Mouse (Mus musculus): ENCODE data around the gene Fam184b.
A peak's percentile ranks its signal among the peaks of the same experiment; 100 is the strongest.

The Fam184b gene

DNA sequence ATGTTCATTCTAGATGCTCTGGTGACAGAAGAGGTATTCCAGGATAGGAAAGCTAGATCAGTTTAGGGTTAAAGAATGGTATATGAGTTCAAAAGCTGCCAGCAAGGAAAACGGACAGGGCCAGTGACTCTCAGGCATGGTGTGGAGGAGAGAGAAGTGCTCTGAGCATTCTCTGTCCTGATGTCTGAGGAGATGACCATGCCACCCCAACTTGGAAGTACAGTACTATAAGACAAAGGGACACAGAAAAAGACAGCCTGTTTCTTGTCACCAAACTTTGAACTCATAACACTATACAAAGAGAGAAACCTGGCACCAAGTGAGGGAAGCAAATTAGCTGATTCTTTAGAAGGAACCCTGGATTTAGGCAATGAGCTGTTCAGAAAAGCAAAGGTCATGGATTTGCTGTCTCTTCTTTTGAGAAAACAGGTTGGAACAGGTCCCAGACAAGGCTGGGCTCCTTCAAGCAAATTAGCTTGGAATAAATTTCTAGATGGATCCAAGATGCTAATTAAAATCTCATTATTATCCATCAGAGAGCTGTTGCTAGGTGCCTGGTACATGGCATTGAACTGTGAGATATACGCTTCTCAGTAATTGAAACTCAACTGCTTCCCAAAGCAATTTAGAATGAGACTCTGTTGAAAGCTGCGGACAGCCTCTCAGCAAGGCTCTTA lies 43.9 kb downstream of the Fam184b start:
- peak; percentile 15 for DNase-seq

DNA sequence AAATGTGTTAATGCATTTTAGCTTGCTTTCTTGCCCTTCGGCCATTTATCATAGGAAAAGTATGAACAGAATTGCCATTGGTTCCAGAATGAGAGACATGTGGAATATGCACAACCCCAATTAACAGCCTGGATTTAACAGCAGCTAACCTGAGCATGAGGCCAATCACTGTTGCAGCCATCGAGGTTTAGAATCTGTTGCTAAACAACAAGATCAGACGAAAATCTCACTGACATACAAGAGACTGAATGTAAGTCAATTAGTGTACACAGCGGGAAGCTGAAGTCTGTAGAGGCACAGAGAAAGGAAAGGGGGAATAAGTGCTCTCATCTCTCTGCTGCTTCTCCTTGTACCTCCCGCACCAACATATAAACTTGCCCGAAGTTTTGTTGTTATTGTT lies 46.1 kb downstream of the Fam184b start:
- DNase-seq: no peak

DNA sequence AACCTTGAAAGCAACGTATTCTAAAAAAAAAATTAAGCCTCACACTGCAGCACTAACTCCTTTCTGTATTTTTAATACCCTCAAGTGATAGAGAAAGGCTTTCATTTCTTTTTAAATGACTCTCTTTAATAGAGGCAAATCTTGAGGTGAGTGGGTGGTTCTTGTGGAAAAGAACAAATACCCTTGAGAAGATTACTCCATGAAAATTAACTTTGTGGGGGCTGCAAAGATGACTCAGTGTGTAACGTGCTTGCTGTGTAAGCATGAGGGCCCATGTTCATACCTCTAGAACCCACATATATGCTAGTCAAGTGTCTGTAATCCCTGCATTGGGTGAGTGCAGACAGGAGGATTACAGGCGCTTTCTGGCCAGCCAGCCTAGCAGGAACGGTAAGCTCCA lies 49.3 kb downstream of the Fam184b start:
- no peak for DNase-seq

DNA sequence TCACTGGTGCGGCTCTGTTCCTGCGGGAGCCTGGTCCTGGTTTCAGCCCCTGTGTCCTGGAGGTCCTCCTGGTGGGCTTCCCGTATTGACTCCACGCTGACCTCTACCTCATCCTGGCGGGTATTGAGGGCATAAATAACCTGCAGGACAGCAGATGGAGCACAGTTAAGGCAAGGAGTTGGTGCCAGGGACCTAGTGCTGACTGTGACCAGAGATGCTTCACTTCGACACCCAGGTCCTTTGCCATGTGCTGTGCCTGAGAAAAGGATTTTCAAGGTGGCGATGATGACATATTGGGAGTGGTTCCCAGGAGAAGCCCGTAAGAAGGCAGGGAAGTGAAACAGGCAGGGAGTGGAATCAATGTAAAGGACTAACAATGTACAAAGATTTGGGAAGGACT lies 54.8 kb downstream of the Fam184b start:
- no peak for DNase-seq

DNA sequence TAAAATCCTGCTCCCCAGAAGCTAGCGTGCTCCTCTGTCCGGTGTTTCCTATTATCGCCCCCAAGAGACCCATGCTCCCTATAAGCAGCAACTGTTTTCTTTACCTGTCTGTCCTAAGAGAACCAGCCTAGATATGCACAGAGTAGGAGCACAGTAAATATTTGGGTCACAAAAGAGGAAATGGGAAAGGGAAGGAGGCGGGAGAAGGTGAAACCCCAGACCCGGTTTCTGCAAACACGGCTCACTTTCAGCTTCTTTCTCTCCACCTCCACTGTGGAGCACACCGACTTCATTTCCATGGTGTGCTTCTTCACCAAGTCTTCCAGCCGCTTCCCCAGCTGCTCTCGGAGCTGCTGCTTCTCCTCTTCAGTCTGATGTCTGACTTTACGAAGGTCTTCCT lies 59.1 kb downstream of the Fam184b start:
- DNase-seq: no peak

DNA sequence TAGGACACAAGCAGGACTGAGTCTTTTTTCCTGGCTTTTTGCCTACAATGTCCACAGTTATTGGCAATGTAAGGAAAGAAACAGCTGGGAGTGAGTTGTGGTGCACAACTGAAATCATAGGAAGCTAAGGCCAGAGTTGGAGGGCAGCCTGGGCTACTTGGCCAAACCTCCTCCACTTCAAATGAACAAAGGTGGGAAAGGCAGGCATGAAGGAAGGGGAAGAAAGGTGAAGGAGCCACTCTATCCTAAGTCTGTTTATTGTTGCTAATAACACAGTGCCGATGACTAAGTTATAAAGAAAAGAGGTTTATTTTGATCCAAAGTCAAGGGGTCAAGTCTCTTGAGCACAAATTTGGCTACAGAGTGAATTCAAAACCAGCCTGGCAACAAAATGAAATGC lies 62.0 kb downstream of the Fam184b start:
- DNase-seq: no peak

DNA sequence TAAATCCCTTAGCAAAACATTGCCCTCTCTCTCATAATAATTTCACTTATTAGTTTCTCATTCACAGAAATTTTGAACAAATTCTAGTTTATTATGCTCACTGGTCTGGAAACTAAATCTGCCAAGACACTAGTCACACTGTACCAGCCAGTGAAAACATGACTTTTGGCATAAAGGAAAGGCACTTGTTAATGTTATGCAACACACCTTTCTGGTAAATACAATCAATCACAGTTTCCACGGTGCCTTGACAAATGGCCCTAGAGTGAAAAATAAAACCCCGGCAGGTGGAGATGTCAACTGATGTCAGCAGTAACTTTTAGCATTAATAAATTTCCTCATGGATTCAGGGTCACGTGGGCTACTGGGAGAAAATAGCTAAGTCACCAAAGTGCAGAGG lies 62.7 kb downstream of the Fam184b start:
- DNase-seq: no peak

DNA sequence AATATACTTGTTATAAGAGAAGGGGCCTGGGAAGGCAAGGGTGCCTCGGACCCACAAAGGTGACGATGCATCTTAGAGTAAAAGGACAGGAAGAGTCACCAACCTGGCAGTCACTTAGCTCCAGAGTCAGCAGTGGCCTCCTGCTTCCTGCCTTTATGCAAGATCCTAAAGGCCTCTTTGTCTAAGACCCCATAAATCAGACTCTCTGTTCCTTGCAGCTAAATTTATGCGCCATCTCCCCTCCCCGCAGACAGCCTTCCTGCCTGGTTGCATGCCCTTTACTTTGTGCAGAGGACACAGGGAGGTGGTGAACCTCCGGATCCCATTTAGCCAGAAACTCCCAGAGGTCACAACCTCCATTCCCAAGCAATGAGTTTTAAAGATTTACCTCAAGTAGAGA lies 66.6 kb downstream of the Fam184b start:
- DNase-seq: no peak

DNA sequence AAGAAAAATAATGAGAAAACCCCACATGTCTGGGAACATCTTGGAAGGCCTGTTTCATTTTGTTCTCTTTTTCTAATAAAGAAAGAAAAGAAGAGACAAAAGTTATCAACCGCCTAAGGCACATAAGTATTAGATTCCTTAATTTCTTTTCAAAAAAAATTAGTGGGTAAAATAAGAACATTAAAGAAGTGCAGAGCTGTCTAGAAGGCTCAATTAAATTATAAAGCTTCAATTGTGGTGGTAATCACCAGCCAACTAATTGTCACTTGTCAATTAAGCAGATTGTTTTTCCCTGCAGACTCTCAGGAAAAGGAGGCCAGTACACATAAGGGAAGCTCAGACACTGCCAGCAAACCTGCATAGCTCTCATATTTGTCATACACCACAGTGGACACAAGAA lies 73.6 kb downstream of the Fam184b start:
- DNase-seq: peak; percentile 58

DNA sequence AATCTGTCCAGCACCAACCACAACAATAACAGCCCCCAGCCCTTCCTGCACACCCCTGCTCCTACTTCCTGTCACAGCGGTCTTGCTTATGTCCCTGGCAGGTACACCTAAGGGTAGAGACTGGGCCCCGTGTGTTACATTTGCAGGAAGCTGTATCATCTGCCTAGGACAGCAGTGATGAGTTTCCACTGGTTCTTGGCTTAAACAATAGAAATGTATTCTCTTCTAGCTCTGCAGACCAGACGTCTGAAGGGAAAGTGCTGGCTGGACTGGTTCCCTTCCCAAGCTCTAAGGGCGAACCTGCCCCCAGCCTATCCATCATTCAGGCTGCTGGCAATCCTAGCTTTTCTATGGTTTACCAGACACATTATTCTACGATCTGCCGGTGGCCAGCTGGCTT lies 75.4 kb downstream of the Fam184b start:
- no peak for DNase-seq

DNA sequence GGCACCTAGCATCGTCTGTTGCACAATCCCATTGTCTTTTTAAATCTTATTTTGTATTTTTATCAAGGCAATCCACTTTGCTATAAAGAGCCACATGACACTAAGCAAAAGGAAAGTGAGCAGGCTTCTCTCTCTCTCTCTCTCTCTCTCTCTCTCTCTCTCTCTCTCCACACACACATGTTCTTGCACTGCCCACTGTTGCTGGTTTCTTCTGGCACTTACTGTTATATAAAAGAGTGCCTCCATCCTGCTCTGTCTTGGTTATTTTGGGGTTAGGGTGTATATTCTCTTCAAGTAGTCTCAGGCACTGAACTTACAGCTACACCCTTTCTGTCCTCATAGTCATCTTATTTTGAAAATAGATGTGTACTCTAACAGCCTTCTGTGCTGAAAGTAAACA lies 89.8 kb downstream of the Fam184b start:
- DNase-seq: no peak

DNA sequence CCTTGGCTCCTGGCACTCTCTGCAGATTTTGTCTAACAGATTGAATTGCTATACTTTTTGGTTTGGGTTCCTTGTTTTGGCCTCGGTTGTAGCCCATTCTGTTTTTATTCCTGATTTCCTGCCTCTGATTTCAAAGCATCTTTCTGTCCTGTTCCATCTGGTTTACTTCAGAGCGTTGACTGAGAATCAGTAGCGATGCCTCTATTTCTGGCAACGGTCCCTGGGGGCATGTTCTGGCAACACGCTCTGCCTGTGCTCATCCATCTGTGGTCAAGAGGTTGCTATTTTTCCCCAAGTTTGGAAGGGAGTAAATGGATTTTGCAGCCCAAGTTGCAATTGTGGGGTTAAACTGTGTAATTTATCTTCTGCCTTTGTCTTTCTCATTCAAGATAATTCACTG lies 96.0 kb downstream of the Fam184b start:
- DNase-seq: peak; percentile 22

DNA sequence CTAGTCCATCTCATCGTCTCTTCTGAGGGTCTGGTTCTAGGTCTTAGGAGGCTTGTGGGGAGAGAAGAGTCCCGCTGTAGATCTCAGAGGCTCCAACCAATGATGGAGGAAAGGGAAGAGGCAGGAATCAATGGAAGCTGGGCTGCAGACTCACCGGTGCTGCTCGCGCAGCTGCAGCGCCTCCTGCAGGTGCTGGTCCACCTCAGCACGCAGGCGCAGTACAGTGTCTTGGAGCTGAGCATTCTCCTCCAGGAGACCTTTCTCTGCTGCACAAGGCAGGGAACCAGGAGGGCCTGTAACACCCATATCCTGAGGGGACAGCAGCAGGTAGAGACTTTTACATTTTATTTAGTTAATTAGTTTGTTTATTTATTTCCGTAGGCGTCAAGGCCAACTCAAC lies 99.9 kb downstream of the Fam184b start:
- peak; percentile 21 for DNase-seq

DNA sequence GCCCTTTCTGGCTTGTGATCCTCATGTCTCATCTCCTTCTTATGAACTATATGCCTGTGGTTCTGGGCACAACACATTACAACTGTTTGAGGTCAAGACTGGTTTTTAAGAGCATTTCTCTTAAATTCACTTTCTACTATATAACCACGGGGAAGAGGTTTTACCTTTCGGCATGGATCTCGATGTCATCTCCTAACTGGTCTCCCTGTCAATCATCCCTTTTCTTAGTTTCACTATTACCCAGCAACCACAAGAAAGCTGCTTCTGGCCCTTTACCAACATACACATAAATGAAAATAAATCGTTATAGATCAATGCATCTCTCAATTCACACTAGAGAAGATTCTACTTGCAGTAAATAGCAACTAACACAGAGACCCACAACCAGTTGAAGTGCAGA lies 104.2 kb downstream of the Fam184b start:
- no peak for DNase-seq

DNA sequence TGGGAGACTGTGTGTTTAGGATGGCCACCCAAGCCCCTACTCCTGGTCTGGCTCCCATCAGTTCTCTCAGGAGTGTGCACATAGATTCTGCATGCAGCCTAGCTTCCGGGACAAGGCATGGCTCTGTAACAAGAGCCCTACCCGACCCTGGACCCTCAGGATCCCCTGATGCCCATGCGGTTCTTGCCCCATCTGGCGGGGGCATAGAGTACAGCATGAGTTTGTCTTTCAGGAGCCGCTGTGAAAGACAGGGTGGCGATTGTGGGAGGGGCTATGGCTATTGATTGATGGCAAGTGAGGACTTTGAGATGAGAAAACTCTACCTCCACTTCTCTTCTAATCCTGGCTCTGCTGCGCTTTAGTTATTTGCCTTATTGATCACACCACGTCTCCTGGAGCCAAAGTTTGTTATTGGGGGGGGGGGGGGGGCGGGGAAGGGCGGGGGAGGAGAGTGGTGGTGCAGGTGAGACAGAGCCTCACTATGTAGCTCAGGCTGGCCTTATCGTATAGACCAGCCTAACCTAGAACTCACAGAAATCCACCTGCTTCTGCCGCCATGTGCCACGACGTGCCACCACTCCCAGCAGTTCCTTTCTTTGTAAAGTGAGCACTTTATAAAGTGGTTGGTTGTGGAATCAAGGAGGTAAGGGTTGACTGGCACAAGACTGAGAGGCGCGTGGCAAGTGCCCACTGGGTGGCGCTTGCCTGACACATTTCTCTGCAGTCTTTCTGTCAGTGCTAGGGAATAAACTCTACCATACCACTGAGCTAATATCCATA lies 104.9 kb downstream of the Fam184b start:
- DNase-seq: peak; percentile 81

DNA sequence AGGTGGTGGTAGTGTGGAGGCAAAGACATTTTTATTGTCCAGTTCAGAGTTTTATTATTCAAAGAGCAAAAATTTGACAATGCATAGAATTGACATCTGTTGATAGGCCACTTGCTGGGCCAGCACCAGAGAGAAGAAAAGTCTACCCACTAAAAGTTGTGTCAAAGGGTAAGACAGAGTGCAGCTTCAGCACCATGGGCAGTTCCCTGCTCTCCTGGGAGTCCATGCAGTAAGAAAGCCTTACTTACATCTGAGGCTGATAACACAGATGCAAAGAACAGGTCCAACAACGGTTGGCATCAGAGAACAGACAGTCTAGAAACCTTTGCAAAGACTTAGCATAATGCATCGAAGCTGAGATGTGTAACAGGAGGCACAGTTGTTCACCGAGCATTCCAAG lies 109.7 kb downstream of the Fam184b start:
- no peak for DNase-seq

DNA sequence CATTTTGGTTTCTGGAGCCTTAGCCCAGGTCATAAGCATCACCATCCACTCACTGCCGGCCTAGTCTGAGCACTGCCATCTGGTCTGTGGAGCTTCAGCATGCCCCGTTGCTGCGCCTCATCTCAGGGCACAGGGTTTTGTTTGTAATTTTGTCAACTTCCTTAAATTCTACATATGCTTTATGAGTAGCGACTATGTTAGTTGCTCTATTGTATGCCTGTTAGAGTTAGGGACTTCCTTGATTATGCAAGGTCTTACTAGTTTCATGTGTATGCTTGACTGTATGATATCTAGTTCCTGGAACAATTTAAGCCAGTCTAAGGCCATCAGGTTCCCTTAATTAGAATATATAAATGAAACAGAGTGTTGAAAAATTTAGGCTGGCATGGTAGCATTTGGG lies 113.1 kb downstream of the Fam184b start:
- DNase-seq: no peak

DNA sequence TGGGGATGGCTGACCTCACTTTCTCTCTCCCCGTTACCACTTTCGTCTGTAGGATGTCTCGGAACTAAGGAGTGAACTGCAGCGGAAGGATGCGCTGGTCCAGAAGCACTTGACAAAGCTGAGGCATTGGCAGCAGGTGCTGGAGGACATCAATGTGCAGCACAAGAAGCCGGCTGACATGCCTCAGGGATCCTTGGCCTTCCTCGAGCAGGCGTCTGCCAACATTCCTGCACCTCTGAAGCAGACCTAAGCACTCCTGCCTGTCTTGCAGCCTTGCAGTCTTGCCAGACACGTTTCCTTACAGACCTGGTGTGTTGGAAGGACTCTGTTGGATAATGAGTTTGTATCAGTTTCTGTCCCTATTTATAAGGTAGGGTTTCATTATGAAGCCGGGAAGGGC lies 114.3 kb downstream of the Fam184b start:
- DNase-seq: no peak

DNA sequence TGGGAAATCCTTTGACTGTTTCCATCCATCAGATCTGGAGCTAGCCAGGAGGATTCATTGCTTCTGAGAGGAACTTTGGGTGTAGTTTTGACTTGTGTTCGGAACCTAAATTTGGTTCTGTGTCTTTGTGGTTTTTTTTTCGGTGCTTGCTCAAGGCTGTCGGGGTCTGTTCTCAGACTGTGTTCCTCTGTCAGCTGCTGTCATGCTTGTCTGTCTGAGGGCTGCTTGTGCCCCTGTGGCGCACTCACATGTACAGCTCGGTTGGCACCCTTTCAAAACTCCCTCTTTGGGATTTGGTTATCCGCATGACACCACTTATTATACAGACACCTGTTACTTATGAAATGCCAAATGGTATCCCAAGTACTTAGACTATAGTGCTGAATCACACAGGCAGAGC lies 117.8 kb downstream of the Fam184b start:
- DNase-seq: no peak

DNA sequence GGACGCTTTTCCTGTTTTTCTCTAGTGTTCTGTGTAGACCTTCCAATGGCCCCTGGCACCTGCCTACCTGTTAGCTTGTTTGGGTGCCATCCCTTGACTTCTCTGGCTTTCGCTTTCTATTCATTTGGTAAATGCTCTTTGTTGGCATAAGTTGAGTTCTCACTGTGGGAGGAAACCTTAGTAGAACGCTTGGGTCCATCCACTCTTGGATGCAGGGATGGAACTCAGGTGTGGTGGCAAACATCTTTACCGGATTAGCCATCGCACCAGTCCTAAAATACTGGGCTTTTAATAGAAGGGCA lies 118.7 kb downstream of the Fam184b start:
- DNase-seq: no peak

DNA sequence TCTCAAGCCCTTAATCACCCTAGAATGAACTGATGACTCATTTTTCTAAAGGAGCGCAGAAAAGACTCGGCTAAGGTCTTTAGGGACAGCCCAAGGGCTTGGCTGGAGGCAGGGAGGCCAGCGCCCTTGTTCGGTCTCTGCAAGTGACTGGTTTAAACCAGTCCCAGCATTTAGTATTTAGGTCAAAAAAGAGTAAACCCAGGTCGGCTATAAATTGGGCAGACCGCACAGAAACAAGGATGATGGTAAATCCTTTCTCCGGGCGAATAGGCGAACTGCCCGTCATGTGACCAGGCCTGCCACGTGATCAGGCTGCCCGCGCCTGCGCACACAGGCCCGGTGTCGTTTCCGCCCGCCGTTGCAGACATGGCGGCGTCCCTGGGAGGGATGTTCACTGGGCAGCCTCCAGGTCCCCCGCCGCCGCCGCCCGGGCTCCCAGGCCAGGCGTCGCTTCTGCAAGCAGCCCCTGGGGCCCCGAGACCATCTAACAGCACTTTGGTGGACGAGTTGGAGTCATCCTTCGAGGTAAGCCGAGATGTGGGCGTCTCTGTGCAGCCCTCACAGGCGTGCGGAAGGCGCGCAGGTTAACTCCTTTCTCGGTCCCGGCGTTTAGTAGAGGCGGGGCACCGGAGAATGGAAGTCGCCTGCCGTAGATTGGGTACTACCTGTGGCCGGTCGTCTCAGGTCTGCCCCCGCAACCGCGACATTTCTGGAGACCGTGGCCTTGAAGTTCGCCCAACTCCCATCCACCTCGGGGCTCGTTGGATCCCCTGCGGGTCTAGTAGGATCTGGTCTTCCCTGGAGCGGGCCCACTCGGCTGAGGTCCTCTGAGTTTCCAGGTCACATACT lies 119.2 kb downstream of the Fam184b start, which contains the start of gene Med28:
Gene Med28, plus strand, starts transcription at position 270 of the 849 bp plus-strand sequence.
- peak; percentile 94 for DNase-seq

DNA sequence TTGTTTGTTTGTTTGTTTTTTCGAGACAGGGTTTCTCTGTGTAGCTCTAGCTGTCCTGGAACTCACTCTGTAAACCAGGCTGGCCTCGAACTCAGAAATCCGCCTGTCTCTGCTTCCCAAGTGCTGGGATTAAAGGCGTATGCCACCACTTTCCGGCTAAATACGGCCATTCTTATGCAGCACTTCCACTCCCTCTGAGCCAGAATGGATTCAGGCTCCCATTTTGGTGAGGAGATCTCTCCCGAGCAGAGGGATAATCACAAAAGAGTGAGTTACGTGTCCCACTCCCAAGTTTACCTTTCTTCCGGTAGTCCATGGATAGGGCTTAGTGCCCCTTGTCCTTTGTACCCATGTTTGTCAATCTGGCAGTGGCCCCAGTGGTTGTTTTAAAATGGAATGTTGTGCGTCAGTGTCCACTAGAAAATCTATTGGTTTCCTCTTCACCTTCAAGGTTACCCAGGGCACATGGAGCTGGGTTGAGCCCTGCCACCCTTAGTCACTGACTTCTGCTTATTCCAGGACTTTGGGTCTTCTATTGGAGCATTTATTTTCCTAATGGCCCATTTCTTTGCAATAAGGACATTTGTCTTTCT lies 124.2 kb downstream of the Fam184b start:
- no peak for DNase-seq

DNA sequence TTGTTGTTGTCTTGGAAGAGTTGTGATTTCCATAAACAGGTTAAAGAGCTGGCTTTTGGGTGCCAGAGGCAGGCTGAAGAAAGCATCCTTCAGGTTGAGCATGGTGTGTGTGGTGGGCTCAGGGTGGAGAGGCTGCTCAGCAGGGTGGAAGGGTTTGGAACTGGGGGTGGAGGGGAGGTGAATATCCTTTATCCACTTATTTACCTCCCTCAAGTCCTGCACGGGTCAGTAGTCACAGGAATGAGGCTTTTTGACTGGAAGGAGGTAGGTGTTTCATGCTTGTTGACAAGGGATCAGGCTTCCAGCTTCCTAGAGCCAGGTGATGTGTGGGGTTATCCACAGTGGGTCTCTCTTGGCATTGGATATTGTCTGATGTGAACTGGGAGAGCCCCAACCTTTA lies 124.8 kb downstream of the Fam184b start:
- no peak for DNase-seq

DNA sequence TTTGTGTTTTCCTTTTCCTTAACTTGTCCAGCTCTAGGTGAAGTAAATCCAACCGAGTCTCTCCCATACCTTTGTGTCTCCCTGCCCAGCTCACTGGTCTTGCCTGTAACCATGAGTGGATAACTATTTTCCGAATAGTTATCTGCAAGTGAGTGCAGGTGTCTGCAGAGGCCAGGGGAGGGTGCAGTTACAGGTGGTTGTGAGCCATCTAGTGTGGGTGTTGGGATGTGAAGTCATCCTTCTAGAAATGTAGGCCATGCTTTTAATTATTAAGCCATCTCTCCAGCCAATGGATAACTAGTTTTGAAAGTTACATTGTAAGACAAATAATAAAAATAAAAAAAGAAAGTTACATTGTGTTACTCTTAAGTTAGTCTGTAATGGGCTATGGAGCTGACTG lies 125.9 kb downstream of the Fam184b start:
- DNase-seq: no peak
